Mouse (Mus musculus): ENCODE results near the gene Phf7.

GRCm38 (mm10) chr14:31230442-31230841 lies 20.7 kb downstream of the Phf7 start:
- TF ChIP-seq CTCF (IDR thresholded peaks at IDR 0.05; ENCODE audit: extremely low read depth, insufficient read length, insufficient replicate concordance, low read depth, low read length) = no peak
- TF ChIP-seq POLR2A (IDR thresholded peaks at IDR 0.05; ENCODE audit: low read depth, low read length) = no peak
